ENCODE assay signal across 29 mouse cellular contexts in genomic region chr5:65574876-65575275, GRCm38 (mm10). TPM values are rescaled to one million over a fixed set of nuclear protein-coding genes. Genes with fewer than 3 reads are reported as not detected.
A peak's percentile ranks its signal among the peaks of the same experiment; 100 is the strongest.
DNase-seq lines count a peak whose midpoint lies in the region; ATAC-seq and TF ChIP-seq lines count a peak whose summit lies in the region.
"Had no signal": no experiment of that assay in that cellular context is flagged by ENCODE, and none has a peak within 500 bp of the region (broad histone marks: within the 10 kb centered on the region; RNA-seq: fewer than 3 reads in every experiment).

No protein-coding gene starts in this region.

- no peak overlapping the region for H3K4me2 ChIP-seq in stomach, embryonic 16.5 days (ENCODE audit: low read depth, low read length)
- no peak overlapping the region for H3K4me2 ChIP-seq in stomach, postnatal 0 days (replicated peaks; ENCODE audit: low read depth)
- H3K4me2 ChIP-seq in embryonic facial prominence, embryonic 14.5 days (ENCODE audit: low read depth, low read length), result no peak overlapping the region
- H3K4me2 ChIP-seq: embryonic facial prominence, embryonic 13.5 days; forebrain, embryonic 12.5 days; heart, embryonic 15.5 days; hindbrain, embryonic 12.5 days; intestine, embryonic 15.5 days; limb, embryonic 12.5 days; midbrain, embryonic 13.5 days; neural tube, embryonic 13.5 days had no signal

- H3K9me3 ChIP-seq in stomach, embryonic 16.5 days (replicated peaks; ENCODE audit: control insufficient read depth, low read length), result no peaks in the 10 kb centered on the region
- H3K9me3 ChIP-seq in stomach, postnatal 0 days (ENCODE audit: control insufficient read depth, low read length), result no peaks in the 10 kb centered on the region
- H3K9me3 ChIP-seq in embryonic facial prominence, embryonic 14.5 days (ENCODE audit: control insufficient read depth, low read length), result no peaks in the 10 kb centered on the region
- H3K9me3 ChIP-seq: embryonic facial prominence, embryonic 13.5 days; forebrain, embryonic 12.5 days; heart, embryonic 15.5 days; hindbrain, embryonic 12.5 days; intestine, embryonic 15.5 days; limb, embryonic 12.5 days; midbrain, embryonic 13.5 days; neural tube, embryonic 13.5 days had no signal

- no peak for TF ChIP-seq EP300 in stomach, postnatal 0 days (optimal IDR thresholded peaks at IDR 0.05)

- ATAC-seq in stomach, embryonic 16.5 days (ENCODE audit: insufficient read depth, low FRiP score), result peak; percentile 10; the same call in 1 of the 2 replicates
- no peak for ATAC-seq in stomach, postnatal 0 days (ENCODE audit: low FRiP score, low TSS enrichment)
- ATAC-seq in embryonic facial prominence, embryonic 14.5 days (ENCODE audit: low read depth), result no peak
- ATAC-seq: forebrain, postnatal 0 days; hindbrain, postnatal 0 days; intestine, embryonic 15.5 days; midbrain, embryonic 13.5 days; Patski had no signal

- no peak for DNase-seq in gastrocnemius, adult 2 months
- DNase-seq in gastrocnemius, adult 18-20 months (ENCODE audit: low spot score), result no peak
- no peak for DNase-seq in stomach, postnatal 0 days (ENCODE audit: low spot score)
- peak; percentile 31 for DNase-seq in embryonic facial prominence, embryonic 14.5 days (ENCODE audit: low spot score)
- DNase-seq in urinary bladder, postnatal 4 days (ENCODE audit: low spot score in 2 of 2), result no peak
- DNase-seq in MN1 (ENCODE audit: low spot score), result no peak
- DNase-seq: adrenal gland, postnatal 25 days; cerebellum, adult 11 months; cerebellum, adult 9-10 months; cerebellum, postnatal 36 days; forebrain, postnatal 0 days; gastrocnemius, postnatal 14 days; heart, postnatal 36 days; kidney, postnatal 14 days; lung, adult 2 months; lung, postnatal 10 days had no signal

- intact Hi-C loops in gastrocnemius, adult 2 months (cut with DNase I), result no loop called here

- 60% methylated on average over 2 of the region's 2 CpGs for WGBS in stomach, embryonic 16.5 days
- 61% methylated on average over 2 of the region's 2 CpGs for WGBS in stomach, postnatal 0 days
- WGBS in embryonic facial prominence, embryonic 14.5 days, result 60% methylated on average over 2 of the region's 2 CpGs

- H3K4me1 ChIP-seq in stomach, embryonic 16.5 days (ENCODE audit: control insufficient read depth, insufficient read depth, low read length), result no peaks in the 10 kb centered on the region
- no peaks in the 10 kb centered on the region for H3K4me1 ChIP-seq in stomach, postnatal 0 days (replicated peaks; ENCODE audit: control insufficient read depth, insufficient read depth)
- no peaks in the 10 kb centered on the region; the same call in 1 of the 2 replicates for H3K4me1 ChIP-seq in embryonic facial prominence, embryonic 14.5 days (ENCODE audit: control insufficient read depth, insufficient read depth, low read length)
- H3K4me1 ChIP-seq: forebrain, embryonic 12.5 days; hindbrain, embryonic 12.5 days; intestine, embryonic 15.5 days; midbrain, embryonic 13.5 days; neural tube, embryonic 13.5 days had no signal

- H3K27me3 ChIP-seq in stomach, embryonic 16.5 days (ENCODE audit: control insufficient read depth, insufficient read depth, low read length), result no peaks in the 10 kb centered on the region
- no peaks in the 10 kb centered on the region for H3K27me3 ChIP-seq in stomach, postnatal 0 days (ENCODE audit: control insufficient read depth, insufficient read depth, low read length)
- no peaks in the 10 kb centered on the region for H3K27me3 ChIP-seq in embryonic facial prominence, embryonic 14.5 days (replicated peaks; ENCODE audit: control insufficient read depth, insufficient read depth, low read length)
- H3K27me3 ChIP-seq: embryonic facial prominence, embryonic 13.5 days; forebrain, embryonic 12.5 days; heart, embryonic 15.5 days; hindbrain, embryonic 12.5 days; intestine, embryonic 15.5 days; limb, embryonic 12.5 days; midbrain, embryonic 13.5 days; neural tube, embryonic 13.5 days; Patski had no signal

- no peak overlapping the region for H3K9ac ChIP-seq in stomach, embryonic 16.5 days (ENCODE audit: low read length)
- no peak overlapping the region for H3K9ac ChIP-seq in stomach, postnatal 0 days (ENCODE audit: low read length)
- H3K9ac ChIP-seq in embryonic facial prominence, embryonic 14.5 days (ENCODE audit: low read depth, low read length), result no peak overlapping the region
- H3K9ac ChIP-seq: embryonic facial prominence, embryonic 13.5 days; forebrain, embryonic 12.5 days; forebrain, postnatal 0 days; heart, embryonic 15.5 days; hindbrain, embryonic 12.5 days; intestine, embryonic 15.5 days; limb, embryonic 12.5 days; liver, embryonic 14.5 days; midbrain, embryonic 13.5 days; neural tube, embryonic 13.5 days had no signal

- peak overlapping the region; percentile 61 for H3K27ac ChIP-seq in gastrocnemius, adult 2 months
- no peak overlapping the region for H3K27ac ChIP-seq in stomach, embryonic 16.5 days (ENCODE audit: low read length)
- no peak overlapping the region for H3K27ac ChIP-seq in stomach, postnatal 0 days (replicated peaks)
- H3K27ac ChIP-seq in embryonic facial prominence, embryonic 14.5 days (replicated peaks; ENCODE audit: low read depth, low read length), result no peak overlapping the region
- H3K27ac ChIP-seq: embryonic facial prominence, embryonic 13.5 days; forebrain, embryonic 12.5 days; heart, embryonic 15.5 days; hindbrain, embryonic 12.5 days; hindbrain, postnatal 0 days; intestine, embryonic 15.5 days; limb, embryonic 12.5 days; liver, embryonic 14.5 days; macrophage; midbrain, embryonic 13.5 days; neural tube, embryonic 13.5 days had no signal

- H3K4me3 ChIP-seq in gastrocnemius, adult 2 months, result no peak overlapping the region
- no peak overlapping the region for H3K4me3 ChIP-seq in stomach, embryonic 16.5 days (replicated peaks; ENCODE audit: low read length)
- no peak overlapping the region for H3K4me3 ChIP-seq in stomach, postnatal 0 days (ENCODE audit: low read depth, low read length)
- H3K4me3 ChIP-seq in embryonic facial prominence, embryonic 14.5 days (ENCODE audit: low read depth, low read length), result no peak overlapping the region
- H3K4me3 ChIP-seq: embryonic facial prominence, embryonic 13.5 days; forebrain, embryonic 12.5 days; heart, embryonic 15.5 days; hindbrain, embryonic 12.5 days; intestine, embryonic 15.5 days; limb, embryonic 12.5 days; midbrain, embryonic 13.5 days; neural tube, embryonic 13.5 days had no signal

- H3K36me3 ChIP-seq in stomach, embryonic 16.5 days (ENCODE audit: control insufficient read depth, insufficient read depth, low read length), result no peaks in the 10 kb centered on the region
- H3K36me3 ChIP-seq in stomach, postnatal 0 days (ENCODE audit: control insufficient read depth, insufficient read depth, low read length), result no peaks in the 10 kb centered on the region; the same call in 1 of the 2 replicates
- peaks cover 37% of the 10 kb centered on the region for H3K36me3 ChIP-seq in embryonic facial prominence, embryonic 14.5 days (ENCODE audit: control insufficient read depth, insufficient read depth, low read length)
- H3K36me3 ChIP-seq: heart, embryonic 15.5 days had no signal

- no peak for TF ChIP-seq CTCF in gastrocnemius, adult 2 months (IDR thresholded peaks at IDR 0.05)
- TF ChIP-seq CTCF in stomach, postnatal 0 days (IDR thresholded peaks at IDR 0.05; ENCODE audit: low read depth), result no peak

RNA-seq across cellular contexts. Expression of gene Ube2k, which starts 37.8 kb away (rescaled TPM):
- 10 to 100 TPM; 62.1 to 65.9 TPM for total RNA-seq in gastrocnemius, adult 2 months (2021)
- 10 to 100 TPM; 61.4 to 72.0 TPM for total RNA-seq in gastrocnemius, adult 18-20 months (2021)
- polyA plus RNA-seq in stomach, embryonic 16.5 days (2015; fragmentation: Nextera tagmentation; extraction: Ambion mirVana), result 145 and 155 TPM in 2 replicates
- polyA plus RNA-seq in stomach, postnatal 0 days (2015; fragmentation: Nextera tagmentation; extraction: Ambion mirVana), result 130 and 136 TPM in 2 replicates
- polyA plus RNA-seq in embryonic facial prominence, embryonic 14.5 days (2014; fragmentation: Nextera tagmentation; extraction: Ambion mirVana), result 122 and 130 TPM in 2 replicates

RNA-seq across cellular contexts. Expression of gene Smim14, which starts 37.9 kb away (rescaled TPM):
- 10 to 100 TPM; 39.2 to 41.7 TPM for total RNA-seq in gastrocnemius, adult 2 months (2021)
- 10 to 100 TPM; 29.6 to 39.0 TPM for total RNA-seq in gastrocnemius, adult 18-20 months (2021)
- 187 and 192 TPM in 2 replicates for polyA plus RNA-seq in stomach, embryonic 16.5 days (2015; fragmentation: Nextera tagmentation; extraction: Ambion mirVana)
- polyA plus RNA-seq in stomach, postnatal 0 days (2015; fragmentation: Nextera tagmentation; extraction: Ambion mirVana), result 355 and 360 TPM in 2 replicates
- polyA plus RNA-seq in embryonic facial prominence, embryonic 14.5 days (2014; fragmentation: Nextera tagmentation; extraction: Ambion mirVana), result 144 and 146 TPM in 2 replicates
